Mouse (Mus musculus): ENCODE results near the gene Kiss1r.

DNA sequence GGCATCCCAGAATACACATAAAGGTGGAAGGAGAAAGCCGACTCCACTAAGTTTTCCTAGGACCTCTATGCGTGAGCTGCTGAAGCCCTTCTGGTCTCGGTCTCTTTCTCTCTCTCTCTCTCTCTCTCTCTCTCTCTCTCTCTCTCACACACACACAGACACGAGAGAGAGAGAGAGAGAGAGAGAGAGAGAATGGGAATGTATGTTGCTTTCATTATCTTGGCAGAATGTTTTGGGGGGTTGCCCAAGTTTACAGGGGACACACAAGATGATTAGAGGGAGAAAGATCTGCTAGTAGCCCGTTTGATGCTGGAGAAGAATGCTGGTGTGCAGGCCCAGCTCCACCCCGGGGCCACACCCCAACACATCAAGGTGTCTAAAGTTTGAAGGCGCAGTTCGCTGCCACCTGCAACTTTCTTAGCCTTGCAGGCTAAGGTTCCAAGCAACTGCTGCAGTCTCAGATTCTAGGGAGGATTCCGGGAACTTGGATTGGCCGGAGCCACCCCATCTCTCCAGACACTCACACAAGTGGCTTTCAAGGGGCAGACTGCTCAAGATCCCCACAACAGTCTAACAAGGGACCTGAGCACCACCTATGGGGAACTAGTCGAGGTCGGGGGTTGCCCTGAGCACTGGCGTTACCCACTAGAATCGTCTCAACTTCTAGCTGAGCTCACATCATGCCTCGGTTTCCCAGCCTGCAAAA lies 9.2 kb downstream of the Kiss1r start:
- no peak for TF ChIP-seq POLR2A (IDR thresholded peaks at IDR 0.05; ENCODE audit: borderline replicate concordance, low read depth, low read length)
- TF ChIP-seq CTCF (IDR thresholded peaks at IDR 0.05; ENCODE audit: low read depth, low read length) = no peak

Data from bone marrow macrophage, adult 2 months (primary cell).